Mouse (Mus musculus) gastrocnemius, postnatal 14 days (tissue): ENCODE measurements around the gene Rab5b. TPM values are rescaled to one million over a fixed set of nuclear protein-coding genes. Genes with fewer than 3 reads are reported as not detected.
"Not testable (repeated sequence)": the region's sequence is repeated elsewhere in the genome, so short reads cannot be mapped to it uniquely, and the experiment has no call there.

Experiments used
- DNase-seq: peaks from one replicate; pipeline ENCODE4 v3.0.0; 2021; ENCODE audit warnings: mixed read lengths
- intact Hi-C: fragments of 180-260 bp; cut with DNase I; formaldehyde crosslinking; loops from one replicate; pipeline ENCODE4 v1.15.1; 2025; ENCODE audit warnings: low total_unique reads
- long read RNA-seq, 2 experiments: library from polyadenylated mRNA; stranded (forward); transcript quantifications; one replicate each; pipeline ENCODE4 v2.0.0; 2021
- total RNA-seq, 2 experiments: library from RNA; stranded (reverse); gene quantifications; 2 replicates each; pipeline ENCODE4 v1.2.3; 2021

Gene Rab5b
- total RNA-seq, result 10 to 100 TPM; 75.2 to 78.2 TPM
- long read RNA-seq, experiment 1, transcript Rab5b-201 (6 exons, 3,180 nt), result major isoform, 37 of 57 reads
- long read RNA-seq, experiment 1, partial matches to known transcripts, result 3 of 57 reads
- long read RNA-seq, experiment 1, other reads (novel, unspliced or antisense), result 17 of 57 reads
- long read RNA-seq, experiment 2, transcript Rab5b-201 (6 exons, 3,180 nt), result major isoform, 51 of 74 reads
- long read RNA-seq, experiment 2, partial matches to known transcripts, result 1 of 74 reads
- long read RNA-seq, experiment 2, other reads (novel, unspliced or antisense), result 21 of 74 reads

- intact Hi-C loops, result no loop called here
- DNase-seq, result peak; percentile 98
These were observed at the start of gene Rab5b for GRCm38 (mm10) chr10:128695992-128696807. Gene Rab5b, minus strand, starts transcription at chr10:128696264.

- no peak for DNase-seq
- intact Hi-C loops, result loop anchor here (10.0 kb wide), 1 partner anchor 60 kb away; the partner anchor contains the start of genes Dnajc14 and Tmem198b
These were observed 48.9 kb upstream of the Rab5b start, which contains the start of gene Dgka for GRCm38 (mm10) chr10:128744680-128745601. Gene Dgka, minus strand, starts transcription at chr10:128744855.

GRCm38 (mm10) chr10:128744211-128744610 lies 48.1 kb upstream of the Rab5b start:
- intact Hi-C loops, result loop anchor here (10.0 kb wide), 1 partner anchor 61 kb away; the partner anchor contains the start of genes Dnajc14 and Tmem198b
- peak; percentile 19 for DNase-seq

GRCm38 (mm10) chr10:128743791-128744191 lies 47.7 kb upstream of the Rab5b start:
- intact Hi-C loops, result loop anchor here (10.0 kb wide), 1 partner anchor 61 kb away; the partner anchor contains the start of genes Dnajc14 and Tmem198b
- peak; percentile 67 for DNase-seq

- intact Hi-C loops, result loop anchor here (10.0 kb wide), 1 partner anchor 62 kb away; the partner anchor contains the start of genes Dnajc14 and Tmem198b
- DNase-seq, result no peak
These were observed 47.2 kb upstream of the Rab5b start for GRCm38 (mm10) chr10:128743235-128743634.

GRCm38 (mm10) chr10:128742616-128743015 lies 46.6 kb upstream of the Rab5b start:
- DNase-seq, result no peak
- intact Hi-C loops, result loop anchor here (10.0 kb wide), 1 partner anchor 62 kb away; the partner anchor contains the start of genes Dnajc14 and Tmem198b

GRCm38 (mm10) chr10:128740296-128740695 lies 44.2 kb upstream of the Rab5b start:
- intact Hi-C loops, result loop anchor here (10.0 kb wide), 1 partner anchor 65 kb away; the partner anchor contains the start of genes Dnajc14 and Tmem198b
- no peak for DNase-seq

GRCm38 (mm10) chr10:128737435-128737834 lies 41.4 kb upstream of the Rab5b start:
- intact Hi-C loops, result no loop called here
- DNase-seq, result no peak

- no peak for DNase-seq
- intact Hi-C loops, result loop anchor here (5.0 kb wide), 1 partner anchor 160 kb away; the partner anchor contains the start of gene Gdf11
These were observed 35.9 kb upstream of the Rab5b start for GRCm38 (mm10) chr10:128731992-128732391.

- intact Hi-C loops, result loop anchor here (5.0 kb wide), 1 partner anchor 161 kb away; the partner anchor contains the start of gene Gdf11
- peak; percentile 74 for DNase-seq
These were observed 35.0 kb upstream of the Rab5b start for GRCm38 (mm10) chr10:128731002-128731433.

GRCm38 (mm10) chr10:128728059-128728458 lies 32.0 kb upstream of the Rab5b start:
- intact Hi-C loops, result no loop called here
- DNase-seq, result no peak

GRCm38 (mm10) chr10:128725466-128725865 lies 29.4 kb upstream of the Rab5b start:
- DNase-seq, intact Hi-C loops: not testable (repeated sequence)

GRCm38 (mm10) chr10:128715559-128716537 lies 19.8 kb upstream of the Rab5b start:
- intact Hi-C loops, result no loop called here
- DNase-seq, result no peak

- DNase-seq, intact Hi-C loops: not testable (repeated sequence)
These were observed 15.3 kb upstream of the Rab5b start for GRCm38 (mm10) chr10:128711318-128711717.

GRCm38 (mm10) chr10:128705317-128705693 lies 9.2 kb upstream of the Rab5b start:
- DNase-seq, result no peak
- intact Hi-C loops, result no loop called here

- intact Hi-C loops, result no loop called here
- DNase-seq, result peak; percentile 94
These were observed 8.6 kb upstream of the Rab5b start, which contains the start of gene Cdk2 for GRCm38 (mm10) chr10:128704491-128705316. Gene Cdk2, minus strand, starts transcription at chr10:128705031.

- no peak for DNase-seq
- intact Hi-C loops, result no loop called here
These were observed 7.8 kb upstream of the Rab5b start, which contains the start of gene Pmel for GRCm38 (mm10) chr10:128703895-128704294. Gene Pmel, plus strand, starts transcription at chr10:128704195.
